16 mouse cellular contexts compared by ENCODE assay signal in genomic region chr17:52880051-52880450, GRCm38 (mm10).
DNase-seq lines count a peak whose midpoint lies in the region; ATAC-seq and TF ChIP-seq lines count a peak whose summit lies in the region.
"Had no signal": no experiment of that assay in that cellular context is flagged by ENCODE, and none has a peak within 500 bp of the region (broad histone marks: within the 10 kb centered on the region; RNA-seq: fewer than 3 reads in every experiment).

No protein-coding gene starts in this region.

- no peak for TF ChIP-seq CTCF in stomach, postnatal 0 days (IDR thresholded peaks at IDR 0.05; ENCODE audit: low read depth)

- no peak for TF ChIP-seq EP300 in stomach, postnatal 0 days (optimal IDR thresholded peaks at IDR 0.05)

- no peaks in the 10 kb centered on the region for H3K27me3 ChIP-seq in stomach, postnatal 0 days (ENCODE audit: control insufficient read depth, insufficient read depth, low read length)
- H3K27me3 ChIP-seq: heart, embryonic 12.5 days; midbrain, embryonic 12.5 days had no signal

- no peak overlapping the region for H3K4me3 ChIP-seq in stomach, postnatal 0 days (ENCODE audit: low read depth, low read length)
- H3K4me3 ChIP-seq: heart, embryonic 12.5 days; layer of hippocampus, adult 2 months; midbrain, embryonic 12.5 days had no signal

- H3K9me3 ChIP-seq in stomach, postnatal 0 days (ENCODE audit: control insufficient read depth, low read length) = no peaks in the 10 kb centered on the region
- H3K9me3 ChIP-seq: heart, embryonic 12.5 days; midbrain, embryonic 12.5 days had no signal

- H3K36me3 ChIP-seq in stomach, postnatal 0 days (ENCODE audit: control insufficient read depth, insufficient read depth, low read length) = no peaks in the 10 kb centered on the region
- H3K36me3 ChIP-seq: heart, embryonic 12.5 days; midbrain, embryonic 12.5 days had no signal

- no peaks in the 10 kb centered on the region for H3K4me1 ChIP-seq in stomach, postnatal 0 days (replicated peaks; ENCODE audit: control insufficient read depth, insufficient read depth)
- H3K4me1 ChIP-seq: heart, embryonic 12.5 days; midbrain, embryonic 12.5 days had no signal

- no peak overlapping the region for H3K27ac ChIP-seq in stomach, postnatal 0 days (replicated peaks)
- H3K27ac ChIP-seq: hindbrain, embryonic 14.5 days; layer of hippocampus, adult 2 months; midbrain, embryonic 12.5 days had no signal

- no peak overlapping the region for H3K9ac ChIP-seq in stomach, postnatal 0 days (ENCODE audit: low read length)
- H3K9ac ChIP-seq: heart, embryonic 12.5 days; hindbrain, embryonic 14.5 days; midbrain, embryonic 12.5 days had no signal

- DNase-seq in cerebellum, adult 11 months = peak; percentile 1
- DNase-seq in cerebellum, postnatal 4 days (ENCODE audit: low spot score in 2 of 2) = no peak
- peak; percentile 79 for DNase-seq in brain, adult 2 months (ENCODE audit: low read depth, low spot score)
- peak; percentile 35 to 59 for DNase-seq in cerebellum, postnatal 25 days
- peak; percentile 17 to 48 for DNase-seq in left cerebral cortex, adult 18-20 months (ENCODE audit: low spot score in 2 of 2)
- no peak for DNase-seq in stomach, postnatal 0 days (ENCODE audit: low spot score)
- DNase-seq in embryo, embryonic 9.5 days (ENCODE audit: extremely low spot score) = no peak
- DNase-seq in adrenal gland, adult 2 months = no peak
- DNase-seq: adrenal gland, postnatal 25 days; kidney, adult 18-20 months; liver; thymus, adult 18-20 months had no signal

- no peak overlapping the region for H3K4me2 ChIP-seq in stomach, postnatal 0 days (replicated peaks; ENCODE audit: low read depth)
- H3K4me2 ChIP-seq: heart, embryonic 12.5 days; hindbrain, embryonic 14.5 days; midbrain, embryonic 12.5 days had no signal

- no peak for ATAC-seq in stomach, postnatal 0 days (ENCODE audit: low FRiP score, low TSS enrichment)

- 83% methylated on average over 2 of the region's 2 CpGs for WGBS in stomach, postnatal 0 days

Comparison
In these comparisons a context has a peak if more than half of its experiments do, and no peak if none do; other contexts are left out.
1. DNase-seq: peak in cerebellum, adult 11 months (single experiment), brain, adult 2 months (single experiment), cerebellum, postnatal 25 days (2 of 2) and left cerebral cortex, adult 18-20 months (2 of 2); none in cerebellum, postnatal 4 days (0 of 2), stomach, postnatal 0 days (single experiment), embryo, embryonic 9.5 days (single experiment) and adrenal gland, adult 2 months (single experiment).